Mouse (Mus musculus) layer of hippocampus, adult 18-20 months (tissue): ENCODE measurements at regions not wholly inside any gene's neighbourhood (a gene's known extent, or its start where the extent isn't known, plus 50 kb on each side); places are given as distances from the start of the nearest gene placed in this dataset.

ENCODE experiments used
- DNase-seq, 2 experiments: peaks; one replicate each; pipeline ENCODE4 v3.0.0; 2022; ENCODE audit warnings: low spot score in 2 of 2

- DNase-seq: no peak
Measured at GRCm38 (mm10) chr5:45136696-45137095, 313.3 kb downstream of the Qdpr start.

DNA sequence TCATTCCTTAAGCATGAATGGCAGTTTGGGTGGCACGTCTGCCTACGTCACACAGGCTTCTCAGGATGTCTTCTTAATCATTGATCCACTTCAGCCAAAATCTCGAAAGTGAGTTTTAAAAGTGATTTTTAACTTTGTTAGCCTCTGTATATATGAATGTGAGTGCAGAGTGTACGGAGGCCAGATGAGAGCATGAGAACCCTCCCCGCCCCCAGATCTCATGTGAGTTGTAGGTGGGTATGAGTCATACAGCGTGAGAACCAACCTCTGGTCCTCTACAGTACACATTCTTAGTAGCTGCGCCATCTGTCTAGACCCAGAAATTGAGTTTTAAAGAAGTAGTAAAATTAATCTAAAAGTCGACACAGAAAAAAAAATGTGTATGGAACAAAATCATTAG is 322.1 kb downstream of the Qdpr start:
- DNase-seq: peak; percentile 9 to 42

- DNase-seq: no peak
Measured at GRCm38 (mm10) chr5:45121751-45122280, 322.3 kb upstream of the Ldb2 start.

DNA sequence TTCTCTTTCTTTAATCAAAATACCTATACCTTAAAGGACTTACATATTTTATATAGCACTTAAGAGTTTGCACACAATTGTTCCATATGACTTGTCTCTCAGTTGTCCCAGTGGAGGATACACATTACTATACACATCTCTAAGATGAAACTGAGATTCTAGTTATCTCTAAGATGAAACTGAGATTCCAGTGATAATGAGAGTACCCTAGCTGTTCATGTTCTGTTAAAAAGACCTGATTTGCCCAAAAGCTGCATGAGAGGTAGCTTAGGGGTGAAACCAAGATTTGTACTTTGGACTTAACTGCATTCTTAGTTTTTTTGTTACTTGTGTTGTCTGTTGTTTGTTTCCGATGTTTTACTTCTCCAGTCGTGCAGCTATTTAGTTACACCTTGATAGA is 320.3 kb upstream of the Ldb2 start:
- no peak for DNase-seq

- no peak for DNase-seq
Measured at GRCm38 (mm10) chr5:45111246-45111645, 311.8 kb upstream of the Ldb2 start.

DNA sequence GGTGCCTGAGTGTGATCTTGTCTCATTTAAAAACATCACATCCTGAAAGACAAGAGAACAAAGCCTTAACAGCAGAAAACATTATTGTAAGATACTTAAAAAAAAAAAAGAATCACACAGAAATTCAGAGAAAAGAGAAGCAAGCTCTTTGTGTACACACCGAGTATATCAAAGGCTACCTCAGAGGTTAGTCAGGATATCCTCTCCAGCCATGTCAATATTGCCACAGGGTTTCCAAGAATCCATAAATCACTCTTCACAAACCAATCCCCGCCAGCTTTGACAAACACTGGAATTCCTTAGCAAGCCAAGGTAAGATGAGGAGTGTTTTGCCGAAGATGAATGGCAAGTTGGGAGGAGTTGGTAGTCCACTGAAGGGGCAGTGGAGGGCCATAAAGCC is 311.3 kb upstream of the Ldb2 start:
- no peak for DNase-seq

DNA sequence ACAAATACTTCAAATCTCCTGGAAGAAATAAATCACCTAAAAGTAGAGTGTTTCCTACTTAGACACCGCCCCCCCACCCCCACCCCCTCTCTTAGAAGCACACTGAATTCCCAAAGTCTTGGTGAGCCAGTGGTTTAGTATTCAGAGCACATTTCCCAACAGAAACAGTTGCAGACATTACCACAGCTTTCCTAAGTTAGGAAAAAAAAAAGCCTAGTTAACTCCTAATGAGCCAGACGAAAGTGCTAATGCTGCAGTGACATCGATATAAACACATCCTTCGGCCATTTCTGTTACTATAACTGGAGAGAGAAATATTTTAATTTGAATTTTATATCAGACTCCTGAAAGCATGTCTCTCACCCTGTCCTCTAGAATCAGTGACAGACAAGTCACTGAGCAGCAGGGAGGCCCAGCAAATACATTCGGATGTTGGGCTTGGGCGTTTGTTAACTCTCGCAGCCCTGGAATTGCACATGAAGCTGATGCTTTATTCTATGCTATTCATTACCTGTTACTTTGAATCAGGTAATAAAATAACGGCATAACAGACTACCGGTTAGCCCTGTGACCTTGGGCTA is 305.8 kb upstream of the Ldb2 start:
- DNase-seq: no peak

DNA sequence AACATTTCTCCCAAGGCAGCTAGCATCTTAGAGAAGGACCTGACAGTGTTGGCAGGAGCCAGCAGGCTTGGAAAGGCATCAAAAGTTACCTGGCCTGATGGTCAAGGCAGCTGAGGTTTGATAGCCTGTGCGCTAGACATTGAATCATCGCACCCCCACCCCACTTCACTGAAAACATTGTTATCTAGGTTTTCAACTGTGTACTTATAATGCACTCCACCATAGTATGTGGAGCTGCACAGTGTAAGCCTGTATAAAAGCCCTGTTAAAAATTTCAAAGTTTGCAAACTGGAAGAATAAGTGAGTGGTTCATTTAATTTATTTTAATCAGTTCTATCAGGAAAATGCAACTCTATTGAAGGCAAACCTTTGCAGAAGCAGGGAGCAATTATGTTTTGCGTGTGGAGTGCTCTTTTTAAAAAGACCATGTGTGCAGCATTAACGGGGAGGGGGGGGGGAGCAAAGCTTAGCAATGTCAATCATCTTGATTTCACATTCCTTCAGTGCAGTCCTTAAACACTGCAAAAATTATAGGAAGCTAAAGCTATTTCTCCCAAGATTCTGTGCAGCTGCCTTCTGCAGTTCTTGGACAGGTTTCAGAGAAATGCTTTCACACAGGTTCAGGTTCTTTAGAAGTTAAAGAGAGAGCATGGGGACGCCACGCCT is 304.4 kb upstream of the Ldb2 start:
- no peak for DNase-seq

DNA sequence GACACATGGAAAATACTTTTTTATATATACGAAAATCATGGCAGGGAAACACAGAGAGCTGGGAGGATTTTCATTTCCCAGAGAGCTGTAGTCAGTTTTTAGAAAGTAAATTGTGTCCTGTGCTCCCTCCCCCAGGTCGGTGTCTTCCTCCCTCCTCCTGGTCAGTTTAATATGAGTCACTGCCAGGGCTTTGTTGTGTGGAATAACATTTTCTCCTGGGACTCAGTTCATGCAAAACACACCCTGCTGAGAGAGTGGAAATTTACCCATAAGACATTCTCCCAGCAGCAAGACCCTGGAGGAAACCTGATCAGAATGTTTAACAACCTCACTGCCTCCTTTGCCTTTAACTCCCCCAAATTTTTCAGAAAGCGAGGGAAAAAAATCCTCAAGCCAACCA is 303.2 kb upstream of the Ldb2 start:
- no peak for DNase-seq

- DNase-seq: no peak
Measured at GRCm38 (mm10) chr5:45101777-45102176, 302.3 kb upstream of the Ldb2 start.

DNA sequence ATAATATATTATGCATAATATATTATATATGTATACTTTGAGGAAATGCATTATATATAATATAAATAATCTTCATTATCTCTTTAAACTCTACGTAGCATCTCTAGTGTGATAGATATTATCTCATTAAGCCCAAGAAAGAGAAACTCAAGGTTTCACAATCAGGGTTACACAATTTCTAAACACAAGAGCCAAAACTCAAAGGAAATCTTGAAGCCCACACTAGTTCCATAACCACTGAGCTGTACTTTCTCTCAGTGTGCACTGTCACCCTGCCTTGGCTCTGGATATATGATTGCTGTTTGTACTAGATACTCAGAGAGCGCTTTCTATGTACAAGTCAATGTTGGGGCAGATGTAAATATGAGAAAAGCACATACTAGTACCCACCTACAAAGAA is 299.6 kb upstream of the Ldb2 start:
- DNase-seq: no peak

DNA sequence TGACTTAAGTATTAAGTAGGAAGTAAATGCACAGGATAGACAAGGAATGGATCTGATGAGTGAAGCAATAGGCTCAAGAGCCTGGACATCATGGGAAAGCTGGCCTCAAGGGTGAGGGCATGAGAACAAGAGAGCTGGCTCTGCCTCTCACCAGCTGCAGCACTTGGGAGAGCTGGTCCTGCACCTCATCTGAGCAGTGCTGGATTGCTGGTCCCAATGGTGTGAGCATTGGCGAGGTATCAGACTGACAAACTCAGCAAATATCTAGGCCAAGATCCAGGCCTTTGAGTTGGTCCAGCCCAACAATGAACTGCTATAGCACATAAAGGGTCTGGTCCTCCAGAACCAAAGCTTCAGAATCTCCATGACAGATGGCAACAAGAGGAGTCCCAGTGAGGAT is 298.5 kb upstream of the Ldb2 start:
- DNase-seq: no peak

- DNase-seq: no peak
Measured at GRCm38 (mm10) chr5:45084741-45085140, 285.3 kb upstream of the Ldb2 start.

DNA sequence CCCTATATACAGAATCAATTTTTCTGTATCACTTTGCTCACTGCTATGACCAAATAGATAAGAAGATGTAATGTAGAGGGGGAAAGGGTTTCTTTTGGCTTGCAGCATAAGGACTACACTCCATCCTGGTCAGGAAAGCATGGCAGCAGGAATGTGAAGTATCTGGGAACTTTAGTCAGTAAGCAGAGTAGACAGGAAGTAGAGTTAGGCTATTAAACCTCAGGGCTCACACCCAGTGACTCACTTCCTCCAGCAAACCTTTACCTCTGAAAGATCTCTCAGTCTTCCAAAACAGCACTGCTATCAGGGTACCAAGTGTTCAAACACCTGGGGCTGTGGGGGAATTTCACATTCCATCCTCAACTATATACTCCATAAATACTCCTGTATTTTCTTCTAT is 283.1 kb upstream of the Ldb2 start:
- no peak for DNase-seq

DNA sequence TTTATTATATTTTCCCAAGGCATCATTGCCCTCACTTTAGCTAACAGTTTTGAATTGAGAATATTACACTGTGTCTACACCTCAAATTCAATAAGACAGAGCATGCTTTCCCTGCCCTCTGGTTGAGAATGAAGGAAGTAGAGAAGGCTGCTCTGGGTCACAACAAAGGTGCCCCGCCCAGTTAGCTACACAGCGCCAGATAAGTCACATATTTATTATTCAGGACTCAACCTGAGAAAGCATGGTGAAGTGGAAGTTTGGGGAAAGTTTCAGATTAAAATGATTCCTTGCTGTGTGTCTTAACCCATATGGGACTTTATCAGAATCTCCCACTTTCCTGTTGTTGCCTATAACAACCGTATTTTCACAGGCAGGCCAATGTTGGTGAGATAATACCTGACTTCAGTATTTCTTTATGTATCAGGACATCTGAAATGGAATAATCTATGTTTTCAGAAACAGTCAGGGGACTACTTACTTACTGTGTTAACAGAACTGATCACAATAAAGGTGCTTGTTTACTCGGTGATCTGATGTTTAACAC is 276.9 kb upstream of the Ldb2 start:
- DNase-seq: no peak

GRCm38 (mm10) chr5:45075195-45075594 is 275.7 kb upstream of the Ldb2 start:
- no peak for DNase-seq

- DNase-seq: no peak
Measured at GRCm38 (mm10) chr5:45072529-45072928, 273.0 kb upstream of the Ldb2 start.

- no peak for DNase-seq
Measured at GRCm38 (mm10) chr5:45065917-45066699, 266.6 kb upstream of the Ldb2 start.

DNA sequence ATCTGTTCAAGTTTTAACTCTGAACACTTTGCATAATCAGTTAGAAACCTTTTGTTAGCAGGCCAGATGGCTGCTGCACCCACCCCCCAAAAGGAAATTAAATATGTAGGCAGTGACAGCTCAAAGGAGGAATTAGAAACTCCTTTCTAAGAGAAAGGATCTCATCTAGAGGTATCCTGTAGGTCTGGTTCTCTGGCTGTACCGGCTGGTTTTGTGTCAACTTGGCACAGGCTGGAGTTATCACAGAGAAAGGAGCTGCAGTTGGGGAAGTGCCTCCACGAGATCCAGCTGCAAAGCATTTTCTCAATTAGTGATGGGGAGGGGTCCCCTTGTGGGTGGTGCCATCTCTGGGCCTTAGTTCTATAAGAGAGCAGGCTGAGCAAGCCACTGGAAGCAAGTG is 263.1 kb upstream of the Ldb2 start:
- DNase-seq: peak; percentile 16 to 39

- no peak for DNase-seq
Measured at GRCm38 (mm10) chr5:45055276-45055959, 255.9 kb upstream of the Ldb2 start.

- DNase-seq: no peak
Measured at GRCm38 (mm10) chr5:45049410-45049809, 249.9 kb upstream of the Ldb2 start.
